8 mouse cellular contexts compared by ENCODE assay signal in genomic region chr9:59577401-59577800, GRCm38 (mm10). TPM values are rescaled to one million over a fixed set of nuclear protein-coding genes. Genes with fewer than 3 reads are reported as not detected.
DNase-seq lines count a peak whose midpoint lies in the region; ATAC-seq and TF ChIP-seq lines count a peak whose summit lies in the region.

No protein-coding gene starts in this region.

- peaks cover 8% of the 10 kb centered on the region; the same call in 1 of the 2 replicates for H3K4me1 ChIP-seq in embryonic facial prominence, embryonic 12.5 days
- H3K4me1 ChIP-seq in intestine, embryonic 14.5 days (replicated peaks; ENCODE audit: control insufficient read depth, insufficient read depth, low read length): no peaks in the 10 kb centered on the region

- no peak overlapping the region for H3ac ChIP-seq in myocyte (ENCODE audit: control insufficient read depth, insufficient read length)

- 15% methylated on average over 13 of the region's 13 CpGs for WGBS in embryonic facial prominence, embryonic 12.5 days
- WGBS in intestine, embryonic 14.5 days: 18% methylated on average over 13 of the region's 13 CpGs

- peak overlapping the region; percentile 60 for H3K4me3 ChIP-seq in left cerebral cortex, adult 2 months
- H3K4me3 ChIP-seq in embryonic facial prominence, embryonic 12.5 days: peak overlapping the region; percentile 44
- H3K4me3 ChIP-seq in intestine, embryonic 14.5 days (ENCODE audit: low read depth, low read length): peak overlapping the region; percentile 22
- peak overlapping the region; percentile 7 for H3K4me3 ChIP-seq in myocyte

- no peaks in the 10 kb centered on the region for H3K36me3 ChIP-seq in embryonic facial prominence, embryonic 12.5 days
- H3K36me3 ChIP-seq in intestine, embryonic 14.5 days (ENCODE audit: control insufficient read depth, insufficient read depth, low read length): no peaks in the 10 kb centered on the region
- H3K36me3 ChIP-seq in myocyte (ENCODE audit: control insufficient read depth, insufficient read depth): no peaks in the 10 kb centered on the region

- DNase-seq in left cerebral cortex, adult 2 months (ENCODE audit: extremely low spot score in 1 of 2, low spot score in 2 of 2): no peak
- DNase-seq in left cerebral cortex, adult 9 months (ENCODE audit: low spot score in 2 of 2): no peak
- no peak for DNase-seq in intestine, embryonic 14.5 days (ENCODE audit: low spot score)
- DNase-seq in left cerebral cortex, adult 18-20 months (ENCODE audit: low spot score in 2 of 2): no peak
- DNase-seq in cerebellum, postnatal 36 days: no peak

- 0 out of 2 replicates have a peak overlapping the region, but pooled peaks have one; percentile 10 for H3K9ac ChIP-seq in embryonic facial prominence, embryonic 12.5 days
- no peak overlapping the region for H3K9ac ChIP-seq in intestine, embryonic 14.5 days (ENCODE audit: low read length)

- ATAC-seq in embryonic facial prominence, embryonic 12.5 days (ENCODE audit: insufficient number of reproducible peaks, insufficient read depth, low FRiP score, low TSS enrichment): no peak
- ATAC-seq in intestine, embryonic 14.5 days (replicated peaks; ENCODE audit: low FRiP score, low TSS enrichment, low read depth): no peak
- no peak for ATAC-seq in inflammation-experienced regulatory T-cells, adult 6 months

- peak overlapping the region; percentile 77 for H3K27ac ChIP-seq in left cerebral cortex, adult 2 months
- H3K27ac ChIP-seq in embryonic facial prominence, embryonic 12.5 days: no peak overlapping the region
- no peak overlapping the region for H3K27ac ChIP-seq in intestine, embryonic 14.5 days (ENCODE audit: low read depth)

- no peak for TF ChIP-seq CTCF in left cerebral cortex, adult 2 months (IDR thresholded peaks at IDR 0.05)

- TF ChIP-seq POLR2A in myocyte (IDR thresholded peaks at IDR 0.05; ENCODE audit: insufficient read length, low read depth): no peak

- no peaks in the 10 kb centered on the region for H3K9me3 ChIP-seq in embryonic facial prominence, embryonic 12.5 days
- no peaks in the 10 kb centered on the region for H3K9me3 ChIP-seq in intestine, embryonic 14.5 days (ENCODE audit: control insufficient read depth, low read length)

- H3K79me2 ChIP-seq in myocyte (ENCODE audit: control insufficient read depth, insufficient read depth): no peaks in the 10 kb centered on the region

- H3K4me2 ChIP-seq in embryonic facial prominence, embryonic 12.5 days (replicated peaks): peak overlapping the region; percentile 68
- H3K4me2 ChIP-seq in intestine, embryonic 14.5 days (ENCODE audit: low read length): peak overlapping the region; percentile 52
- peak overlapping the region; percentile 76 for H3K4me2 ChIP-seq in myocyte (ENCODE audit: low read depth)

- peaks cover 19% of the 10 kb centered on the region; the same call in 1 of the 2 replicates for H3K27me3 ChIP-seq in embryonic facial prominence, embryonic 12.5 days
- H3K27me3 ChIP-seq in intestine, embryonic 14.5 days (replicated peaks; ENCODE audit: control insufficient read depth, insufficient read depth, low read length): peaks cover 14% of the 10 kb centered on the region; the same call in 1 of the 2 replicates
- peaks cover 6% of the 10 kb centered on the region for H3K27me3 ChIP-seq in myocyte (ENCODE audit: control insufficient read depth, insufficient read depth, insufficient read length)

- intact Hi-C loops in left cerebral cortex, adult 2 months (cut with DNase I): no loop called here

TF ChIP-seq in myocyte, 11 proteins besides CTCF, POLR2A, EP300 and RAD21:
- TF ChIP-seq MYOG (IDR thresholded peaks at IDR 0.05; ENCODE audit: control insufficient read depth in 1 of 3, insufficient read depth in 1 of 3, insufficient read length in 2 of 3, low read depth in 2 of 3): no peak
- no peak for TF ChIP-seq SRF (IDR thresholded peaks at IDR 0.05; ENCODE audit: control insufficient read depth, insufficient read length, low read depth)
- TF ChIP-seq CEBPB (IDR thresholded peaks at IDR 0.05; ENCODE audit: insufficient read depth, poor library complexity, severe bottlenecking): no peak
- TF ChIP-seq MYOD1 (IDR thresholded peaks at IDR 0.05; ENCODE audit: control insufficient read depth in 1 of 3, insufficient read length in 2 of 3, low read depth in 2 of 3): no peak

RNA-seq across cellular contexts. Expression of gene Celf6, which starts 0.3 kb away (rescaled TPM):
- 10 to 100 TPM; 28.8 to 30.6 TPM for total RNA-seq in left cerebral cortex, adult 2 months (2021)
- polyA plus RNA-seq in embryonic facial prominence, embryonic 12.5 days (2016; fragmentation: Nextera tagmentation; extraction: Ambion mirVana): 1.0 and 1.8 TPM in 2 replicates
- polyA plus RNA-seq in intestine, embryonic 14.5 days (2014; fragmentation: Nextera tagmentation; extraction: Ambion mirVana): 3.3 and 4.3 TPM in 2 replicates
- not detected for polyA plus RNA-seq in myocyte (2012; fragmentation: generic; extraction: Trizol)
- polyA plus RNA-seq in inflammation-experienced regulatory T-cells, adult 6 months (2017; shearing (Covaris generic)): not detected
- total RNA-seq in left cerebral cortex, adult 18-20 months (2021): 10 to 100 TPM; 29.7 to 35.2 TPM

RNA-seq across cellular contexts. Expression of gene Tmem202, which starts 37.8 kb away (rescaled TPM):
- total RNA-seq in left cerebral cortex, adult 2 months (2021): 1 to 10 TPM; 3.7 to 4.1 TPM
- 0.20 TPM in 1 of 2 replicates, not detected in the other for polyA plus RNA-seq in embryonic facial prominence, embryonic 12.5 days (2016; fragmentation: Nextera tagmentation; extraction: Ambion mirVana)
- not detected in 2 replicates for polyA plus RNA-seq in intestine, embryonic 14.5 days (2014; fragmentation: Nextera tagmentation; extraction: Ambion mirVana)
- 1.2 TPM for polyA plus RNA-seq in myocyte (2012; fragmentation: generic; extraction: Trizol)
- polyA plus RNA-seq in inflammation-experienced regulatory T-cells, adult 6 months (2017; shearing (Covaris generic)): not detected
- 1 to 10 TPM; 2.6 to 3.6 TPM for total RNA-seq in left cerebral cortex, adult 18-20 months (2021)

RNA-seq across cellular contexts. Expression of gene Hexa, which starts 38.1 kb away (rescaled TPM):
- total RNA-seq in left cerebral cortex, adult 2 months (2021): 10 to 100 TPM; 49.3 to 53.1 TPM
- 60.3 and 64.1 TPM in 2 replicates for polyA plus RNA-seq in embryonic facial prominence, embryonic 12.5 days (2016; fragmentation: Nextera tagmentation; extraction: Ambion mirVana)
- 79.2 and 86.3 TPM in 2 replicates for polyA plus RNA-seq in intestine, embryonic 14.5 days (2014; fragmentation: Nextera tagmentation; extraction: Ambion mirVana)
- 131 TPM for polyA plus RNA-seq in myocyte (2012; fragmentation: generic; extraction: Trizol)
- 10 to 100 TPM; 15.6 to 38.7 (median 37.6) TPM for polyA plus RNA-seq in inflammation-experienced regulatory T-cells, adult 6 months (2017; shearing (Covaris generic))
- total RNA-seq in left cerebral cortex, adult 18-20 months (2021): 10 to 100 TPM; 48.4 to 54.1 TPM

RNA-seq across cellular contexts. Expression of gene Parp6, which starts 39.7 kb away (rescaled TPM):
- 100 to 1,000 TPM; 144 to 156 TPM for total RNA-seq in left cerebral cortex, adult 2 months (2021)
- polyA plus RNA-seq in embryonic facial prominence, embryonic 12.5 days (2016; fragmentation: Nextera tagmentation; extraction: Ambion mirVana): 46.0 and 46.3 TPM in 2 replicates
- polyA plus RNA-seq in intestine, embryonic 14.5 days (2014; fragmentation: Nextera tagmentation; extraction: Ambion mirVana): 35.3 and 36.9 TPM in 2 replicates
- 11.4 TPM for polyA plus RNA-seq in myocyte (2012; fragmentation: generic; extraction: Trizol)
- 10 to 100 TPM; 17.2 to 62.5 (median 46.8) TPM for polyA plus RNA-seq in inflammation-experienced regulatory T-cells, adult 6 months (2017; shearing (Covaris generic))
- 100 to 1,000 TPM; 129 to 139 TPM for total RNA-seq in left cerebral cortex, adult 18-20 months (2021)

Comparison
In these comparisons a context has a peak if more than half of its experiments do, and no peak if none do; other contexts are left out.
1. H3K4me3 ChIP-seq: peak in every context shown above with its lines; median percentile 60 in left cerebral cortex, adult 2 months; 44 in embryonic facial prominence, embryonic 12.5 days; 22 in intestine, embryonic 14.5 days; 7 in myocyte.